Mouse (Mus musculus) hindbrain, postnatal 0 days (tissue): ENCODE measurements at regions not wholly inside any gene's neighbourhood (a gene's known extent, or its start where the extent isn't known, plus 50 kb on each side); places are given as distances from the start of the nearest gene placed in this dataset.

Source experiments
- ATAC-seq: fragments of 200-750 bp; cut with Nextera tagmentation; 2 replicates; pipeline ENCODE4 v1.8.0; 2017; ENCODE audit warnings: mild to moderate bottlenecking, moderate TSS enrichment, moderate library complexity
- DNase-seq: peaks from one replicate; pipeline ENCODE4 v3.0.0-alpha.2; 2015; ENCODE audit warnings: low spot score
- H3K27ac ChIP-seq: fragments of 300-500 bp; sonication (generic); 2 replicates; pipeline ENCODE4 v1.5.1; 2014; ENCODE audit warnings: mild to moderate bottlenecking
- H3K27me3 ChIP-seq: fragments of 300-500 bp; sonication (generic); 2 replicates; pipeline ENCODE4 v1.6.1; 2014; ENCODE audit warnings: low read length, mixed read lengths; ENCODE audit not compliant: insufficient read depth
- H3K36me3 ChIP-seq: fragments of 300-500 bp; sonication (generic); 2 replicates; pipeline ENCODE4 v1.6.1; 2014; ENCODE audit warnings: low read length, mixed read lengths; ENCODE audit not compliant: insufficient read depth
- H3K4me1 ChIP-seq: fragments of 300-500 bp; sonication (generic); 2 replicates; pipeline ENCODE4 v1.6.1; 2014; ENCODE audit warnings: antibody characterized with exemption, low read length, mixed read lengths; ENCODE audit not compliant: insufficient read depth
- H3K4me2 ChIP-seq: fragments of 300-500 bp; sonication (generic); 2 replicates; pipeline ENCODE4 v1.6.1; 2014; ENCODE audit warnings: low read depth, mild to moderate bottlenecking, low read length, moderate library complexity, mixed read lengths
- H3K4me3 ChIP-seq: fragments of 300-500 bp; sonication (generic); 2 replicates; pipeline ENCODE4 v1.5.1; 2014; ENCODE audit warnings: low read length
- H3K9ac ChIP-seq: fragments of 300-500 bp; sonication (generic); replicated peaks from 2 replicates; pipeline ENCODE4 v1.6.1; 2014; ENCODE audit warnings: mild to moderate bottlenecking, low read length, moderate library complexity, mixed read lengths
- H3K9me3 ChIP-seq: fragments of 300-500 bp; sonication (generic); 2 replicates; pipeline ENCODE4 v1.6.1; 2016; ENCODE audit warnings: low read length, mixed read lengths
- CTCF ChIP-seq: IDR thresholded peaks from 2 replicates; pipeline ENCODE4 v1.5.1; 2016; ENCODE audit warnings: antibody characterized with exemption, control low read depth, low read depth
- WGBS: fragments of 180-500 bp; shearing (Covaris S2); extraction: QIAGEN DNeasy Blood & Tissue Kit; methylation state at CpG from one replicate; pipeline ENCODE4 v1.1.7; 2014; 5-methylcytosine and 5-hydroxymethylcytosine counted together

DNA sequence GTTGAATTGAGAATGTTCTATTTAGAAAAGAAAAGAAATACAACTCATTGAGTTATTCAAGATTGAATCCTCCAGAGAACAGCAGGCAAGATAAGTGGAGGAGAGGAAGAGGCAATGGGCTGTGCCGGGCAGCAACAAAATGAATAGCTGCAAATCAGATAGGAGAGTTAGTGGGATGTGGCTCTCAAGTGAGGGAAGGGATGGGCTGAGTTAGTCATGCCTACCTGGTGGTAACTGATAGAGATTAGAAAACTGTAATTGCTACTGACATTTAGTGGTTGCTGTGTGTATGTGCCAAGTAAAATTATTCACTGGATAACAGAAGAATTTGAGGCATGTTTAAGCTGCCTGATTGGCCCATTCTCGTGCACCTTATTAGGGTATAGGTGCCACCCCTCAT is 179.3 kb downstream of the Calcrl start:
- no peak for TF ChIP-seq CTCF
- Histone ChIP-seq H3K4me2 (no peak overlapping the region), H3K9ac (no peak overlapping the region), H3K27ac (no peak overlapping the region), H3K4me1 (0 out of 2 replicates have a peak, but pooled peaks cover 4% of the 10 kb centered on the region), H3K9me3 (no peaks in the 10 kb centered on the region), H3K27me3 (no peaks in the 10 kb centered on the region), H3K36me3 (no peaks in the 10 kb centered on the region), H3K4me3 (no peak overlapping the region)
- 86% methylated on average over 2 of the region's 2 CpGs for WGBS
- ATAC-seq: no peak
- DNase-seq: no peak

DNA sequence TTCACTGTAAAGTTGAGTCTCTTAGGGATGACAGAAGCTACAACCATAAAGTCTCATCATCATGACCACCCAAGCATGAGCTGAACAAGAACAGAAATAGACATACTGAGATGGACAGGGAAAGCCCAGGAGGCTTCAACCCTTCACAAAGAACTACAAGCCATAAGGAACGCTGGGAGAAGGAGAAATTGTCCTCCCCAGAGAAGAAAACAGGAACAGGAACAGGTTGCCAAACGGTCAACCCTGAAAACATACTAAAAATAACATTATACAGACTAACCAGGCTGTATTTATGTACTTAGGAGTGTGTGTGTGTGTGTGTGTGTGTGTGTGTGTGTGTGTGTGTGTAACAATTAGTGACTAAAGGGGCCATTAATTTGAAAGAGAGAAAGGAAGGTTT is 178.6 kb downstream of the Calcrl start:
- Histone ChIP-seq H3K27me3 (no peaks in the 10 kb centered on the region), H3K9ac (no peak overlapping the region), H3K4me2 (no peak overlapping the region), H3K9me3 (no peaks in the 10 kb centered on the region), H3K36me3 (no peaks in the 10 kb centered on the region), H3K27ac (no peak overlapping the region), H3K4me1 (0 out of 2 replicates have a peak, but pooled peaks cover 4% of the 10 kb centered on the region), H3K4me3 (no peak overlapping the region)
- whole genome bisulfite sequencing: 64% methylated on average over 2 of the region's 2 CpGs
- no peak for ATAC-seq
- no peak for DNase-seq
- no peak for TF ChIP-seq CTCF

DNA sequence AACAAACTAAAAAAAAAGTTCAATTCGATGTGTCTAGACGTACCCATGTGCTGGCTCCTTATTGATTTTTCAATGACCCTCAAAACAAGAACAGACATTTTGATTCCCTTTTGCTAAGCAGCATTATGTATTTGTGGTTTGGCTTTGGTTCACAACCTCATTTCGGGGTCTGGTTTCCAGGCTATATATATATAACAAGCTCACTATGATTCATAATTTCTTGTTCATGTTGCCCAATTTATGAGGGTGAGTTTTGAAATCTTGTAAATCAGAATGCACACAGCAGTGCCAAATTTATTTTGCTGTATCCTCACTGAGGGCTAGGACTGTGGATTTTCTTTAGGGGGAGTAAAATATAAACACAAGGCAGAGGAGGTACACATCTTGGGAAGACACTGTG is 177.0 kb downstream of the Calcrl start:
- no peak overlapping the region for H3K4me3 ChIP-seq
- ATAC-seq (no peak), DNase-seq (no peak)
- no peak overlapping the region for H3K9ac ChIP-seq
- WGBS: 92% methylated on average over 3 of the region's 3 CpGs
- H3K9me3 ChIP-seq: no peaks in the 10 kb centered on the region
- H3K36me3 ChIP-seq: no peaks in the 10 kb centered on the region
- H3K4me2 ChIP-seq: no peak overlapping the region
- H3K27me3 ChIP-seq: no peaks in the 10 kb centered on the region
- H3K27ac ChIP-seq: no peak overlapping the region
- H3K4me1 ChIP-seq: no peaks in the 10 kb centered on the region
- no peak for TF ChIP-seq CTCF

DNA sequence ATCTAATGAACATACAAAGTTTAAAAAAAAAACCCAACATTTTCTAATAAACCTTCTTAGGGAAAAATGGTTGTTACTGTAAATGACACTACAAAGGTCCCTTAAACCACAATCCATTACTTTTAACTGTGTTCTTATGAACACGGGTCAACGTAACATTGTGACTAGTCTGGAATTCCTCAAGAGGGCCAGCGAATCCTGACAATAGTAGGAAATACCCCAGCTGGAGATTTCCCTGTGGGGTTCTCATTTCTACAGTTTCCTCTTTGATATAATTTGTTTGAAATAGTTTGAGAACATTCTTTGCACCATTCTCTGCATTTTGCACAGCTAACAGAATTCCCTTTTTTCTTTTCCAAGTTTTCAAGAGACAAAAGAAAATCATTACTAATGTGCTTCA is 175.3 kb downstream of the Calcrl start:
- no peak overlapping the region for H3K27ac ChIP-seq
- no peaks in the 10 kb centered on the region for H3K27me3 ChIP-seq
- 61% methylated on average over 3 of the region's 3 CpGs for WGBS
- H3K4me3 ChIP-seq: no peak overlapping the region
- DNase-seq (no peak), ATAC-seq (no peak)
- no peaks in the 10 kb centered on the region for H3K4me1 ChIP-seq
- no peak for TF ChIP-seq CTCF
- no peak overlapping the region for H3K9ac ChIP-seq
- H3K4me2 ChIP-seq: no peak overlapping the region
- H3K9me3 ChIP-seq: no peaks in the 10 kb centered on the region
- no peaks in the 10 kb centered on the region for H3K36me3 ChIP-seq

DNA sequence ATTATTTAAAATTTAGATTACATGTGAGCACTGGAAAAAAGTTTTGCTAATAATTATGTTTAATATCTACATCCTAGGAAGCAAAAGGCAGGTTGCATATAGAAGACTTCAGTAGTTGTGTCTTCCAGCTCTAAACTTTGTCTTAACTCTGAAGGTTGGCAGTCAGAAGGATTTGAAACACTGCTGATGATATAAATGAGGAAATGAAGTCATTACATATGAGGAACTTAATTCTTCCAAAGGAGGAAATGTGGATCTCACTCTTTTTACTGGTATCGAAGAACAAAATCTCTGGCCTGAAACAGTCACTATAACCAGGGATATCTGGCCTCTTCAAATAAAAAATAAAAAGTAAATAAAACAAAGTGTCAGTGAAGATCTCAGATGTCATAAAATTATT is 173.1 kb downstream of the Calcrl start:
- no peaks in the 10 kb centered on the region for H3K36me3 ChIP-seq
- H3K4me2 ChIP-seq: no peak overlapping the region
- DNase-seq (no peak), ATAC-seq (no peak)
- H3K9me3 ChIP-seq: no peaks in the 10 kb centered on the region
- H3K27ac ChIP-seq: no peak overlapping the region
- no peaks in the 10 kb centered on the region for H3K27me3 ChIP-seq
- 94% methylated on average over 1 of the region's 1 CpGs for WGBS
- no peak for TF ChIP-seq CTCF
- H3K4me3 ChIP-seq: no peak overlapping the region
- H3K9ac ChIP-seq: no peak overlapping the region
- H3K4me1 ChIP-seq: no peaks in the 10 kb centered on the region

DNA sequence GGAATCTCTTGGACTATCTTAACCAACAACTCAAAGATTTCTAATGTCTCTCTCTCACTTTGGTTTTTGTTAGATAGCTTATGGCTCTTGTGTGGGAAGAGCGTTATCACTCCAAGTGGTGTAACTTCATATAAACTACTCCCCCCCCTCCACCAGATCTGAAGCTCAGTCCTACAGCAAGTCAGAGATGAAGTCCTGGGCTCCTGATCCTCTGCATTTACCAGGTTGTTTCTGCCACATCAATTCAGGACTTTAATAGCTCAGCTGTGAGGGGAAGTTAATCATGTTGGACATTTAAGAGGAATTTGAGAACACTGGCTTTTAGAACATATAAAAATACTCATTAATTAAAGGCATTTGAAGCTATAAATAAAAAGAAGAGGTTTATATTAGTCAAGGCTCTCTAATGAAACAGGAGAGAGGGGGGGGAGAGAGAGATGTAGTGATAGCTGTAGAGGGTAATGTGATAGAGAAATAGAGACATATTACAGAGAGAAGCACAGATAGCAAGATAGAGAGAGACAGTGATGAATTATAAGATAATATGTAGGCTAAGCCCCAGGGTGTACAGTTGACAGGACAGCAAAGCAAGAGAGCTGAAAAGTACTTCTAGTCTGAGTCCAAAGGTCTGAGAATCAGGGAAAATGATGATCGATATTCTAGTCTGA is 166.7 kb downstream of the Calcrl start:
- Histone ChIP-seq H3K4me1 (no peaks in the 10 kb centered on the region), H3K36me3 (no peaks in the 10 kb centered on the region), H3K4me3 (no peak overlapping the region), H3K9me3 (no peaks in the 10 kb centered on the region), H3K27me3 (no peaks in the 10 kb centered on the region), H3K9ac (no peak overlapping the region), H3K27ac (no peak overlapping the region), H3K4me2 (no peak overlapping the region)
- no peak for ATAC-seq
- WGBS: 97% methylated on average over 2 of the region's 2 CpGs
- TF ChIP-seq CTCF: no peak
- DNase-seq: no peak

DNA sequence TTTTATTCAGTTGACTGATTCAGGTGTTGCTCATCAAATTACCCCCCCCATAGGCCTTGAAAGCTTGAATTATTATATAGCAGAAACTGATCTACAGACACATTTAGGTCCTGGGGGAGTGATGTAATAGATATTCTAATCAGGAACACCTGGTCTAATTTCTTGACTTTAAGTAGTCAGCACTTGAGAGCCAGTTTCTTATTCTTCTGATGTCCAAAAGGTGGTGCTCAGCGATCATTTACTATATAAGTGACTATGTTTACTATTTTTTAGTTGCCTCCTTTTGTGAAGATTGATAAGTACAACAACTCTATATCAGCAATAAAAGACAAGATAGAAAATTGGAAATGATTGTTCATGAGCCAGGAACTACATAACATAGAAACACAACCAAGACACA is 166.0 kb downstream of the Calcrl start:
- ATAC-seq (no peak), DNase-seq (no peak)
- no peak overlapping the region for H3K4me3 ChIP-seq
- H3K4me2 ChIP-seq: no peak overlapping the region
- 86% methylated on average over 1 of the region's 1 CpGs for WGBS
- no peaks in the 10 kb centered on the region for H3K4me1 ChIP-seq
- peak; percentile 14; the same call in 1 of the 2 replicates for TF ChIP-seq CTCF
- H3K27me3 ChIP-seq: no peaks in the 10 kb centered on the region
- no peaks in the 10 kb centered on the region for H3K36me3 ChIP-seq
- H3K9ac ChIP-seq: no peak overlapping the region
- H3K27ac ChIP-seq: no peak overlapping the region
- H3K9me3 ChIP-seq: no peaks in the 10 kb centered on the region
